16 mouse cellular contexts compared by ENCODE assay signal in the genomic region with DNA sequence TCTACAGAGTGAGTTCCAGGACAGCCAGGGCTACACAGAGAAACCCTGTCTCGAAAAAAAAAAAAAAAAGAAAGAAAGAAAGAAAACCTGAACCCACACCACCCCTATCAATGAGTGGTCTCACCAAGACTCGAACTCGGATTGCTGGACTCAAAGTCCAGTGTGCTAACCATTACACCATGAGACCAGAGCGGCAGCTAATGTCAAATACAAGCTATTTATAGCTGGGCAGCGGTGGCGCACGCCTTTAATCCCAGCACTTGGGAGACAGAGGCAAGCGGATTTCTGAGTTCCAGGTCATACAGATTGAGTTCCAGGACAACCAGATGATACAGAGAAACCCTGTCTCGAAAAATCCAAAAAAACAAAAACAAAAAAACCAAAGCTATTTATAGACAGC.
"Had no signal": no experiment of that assay in that cellular context is flagged by ENCODE, and none has a peak within 500 bp of the region (broad histone marks: within the 10 kb centered on the region; RNA-seq: fewer than 3 reads in every experiment).

No protein-coding gene starts in this region.

- ATAC-seq: midbrain, embryonic 13.5 days; midbrain, embryonic 15.5 days had no signal

- H3K4me1 ChIP-seq: liver, embryonic 15.5 days; megakaryocyte, embryonic 14.5 days; midbrain, embryonic 13.5 days; midbrain, embryonic 15.5 days; neural tube, embryonic 12.5 days; stomach, embryonic 15.5 days had no signal

- H3K9ac ChIP-seq: liver, embryonic 15.5 days; lung, embryonic 14.5 days; midbrain, embryonic 13.5 days; midbrain, embryonic 15.5 days; neural tube, embryonic 12.5 days; stomach, embryonic 15.5 days had no signal

- H3K36me3 ChIP-seq: liver, embryonic 15.5 days; midbrain, embryonic 13.5 days; midbrain, embryonic 15.5 days; neural tube, embryonic 12.5 days; stomach, embryonic 15.5 days had no signal

- H3K4me3 ChIP-seq: liver, embryonic 15.5 days; megakaryocyte, embryonic 14.5 days; midbrain, embryonic 13.5 days; midbrain, embryonic 15.5 days; neural tube, embryonic 12.5 days; stomach, embryonic 15.5 days had no signal

- H3K27me3 ChIP-seq: liver, embryonic 15.5 days; megakaryocyte, embryonic 14.5 days; midbrain, embryonic 13.5 days; midbrain, embryonic 15.5 days; neural tube, embryonic 12.5 days; stomach, embryonic 15.5 days had no signal

- DNase-seq: lung, adult 18-20 months; lung, embryonic 14.5 days; lung, postnatal 10 days; lung, postnatal 4 days; right cerebral cortex, postnatal 14 days; thymus, adult 2 months; thymus, postnatal 25 days; thymus, postnatal 4 days had no signal

- H3K27ac ChIP-seq: liver, embryonic 15.5 days; midbrain, embryonic 13.5 days; midbrain, embryonic 15.5 days; neural tube, embryonic 12.5 days; stomach, embryonic 15.5 days; stomach, postnatal 0 days had no signal

- H3K9me3 ChIP-seq: liver, embryonic 15.5 days; megakaryocyte, embryonic 14.5 days; midbrain, embryonic 13.5 days; midbrain, embryonic 15.5 days; neural tube, embryonic 12.5 days; stomach, embryonic 15.5 days had no signal

- H3K4me2 ChIP-seq: liver, embryonic 15.5 days; lung, embryonic 14.5 days; midbrain, embryonic 11.5 days; midbrain, embryonic 13.5 days; midbrain, embryonic 15.5 days; neural tube, embryonic 12.5 days; stomach, embryonic 15.5 days had no signal
